Mouse (Mus musculus) neural tube, embryonic 11.5 days (tissue): ENCODE data around the gene Sec24b. TPM values are rescaled to one million over a fixed set of nuclear protein-coding genes. Genes with fewer than 3 reads are reported as not detected.
A peak's percentile ranks its signal among the peaks of the same experiment; 100 is the strongest.

Experiments used
- ATAC-seq: fragments of 200-750 bp; cut with Nextera tagmentation; 2 replicates; pipeline ENCODE4 v1.8.0; 2017; ENCODE audit warnings: moderate number of reproducible peaks, mild to moderate bottlenecking, moderate TSS enrichment, moderate library complexity; ENCODE audit not compliant: insufficient read depth, low FRiP score, low TSS enrichment
- DNase-seq: peaks from one replicate; pipeline ENCODE4 v3.0.0-alpha.2; 2015; ENCODE audit warnings: low spot score
- H3K27ac ChIP-seq: fragments of 300-500 bp; sonication (generic); 2 replicates; pipeline ENCODE4 v1.5.1; 2014; ENCODE audit warnings: low read depth, mild to moderate bottlenecking, low read length
- H3K27me3 ChIP-seq: fragments of 300-500 bp; sonication (generic); 2 replicates; pipeline ENCODE4 v1.6.1; 2014; ENCODE audit warnings: mild to moderate bottlenecking, low read length, mixed read lengths; ENCODE audit not compliant: control insufficient read depth, insufficient read depth
- H3K36me3 ChIP-seq: fragments of 300-500 bp; sonication (generic); 2 replicates; pipeline ENCODE4 v1.6.1; 2014; ENCODE audit warnings: mild to moderate bottlenecking, low read length, moderate library complexity, mixed read lengths; ENCODE audit not compliant: control insufficient read depth, insufficient read depth
- H3K4me1 ChIP-seq: fragments of 300-500 bp; sonication (generic); 2 replicates; pipeline ENCODE4 v1.6.1; 2014; ENCODE audit warnings: low read length, mixed read lengths; ENCODE audit not compliant: control insufficient read depth, insufficient read depth
- H3K4me2 ChIP-seq: fragments of 300-500 bp; sonication (generic); 2 replicates; pipeline ENCODE4 v1.6.1; 2014; ENCODE audit warnings: low read depth, mild to moderate bottlenecking, moderate library complexity
- H3K4me3 ChIP-seq: fragments of 300-500 bp; sonication (generic); 2 replicates; pipeline ENCODE4 v1.5.1; 2014; ENCODE audit warnings: low read depth, low read length
- H3K9ac ChIP-seq: fragments of 300-500 bp; sonication (generic); 2 replicates; pipeline ENCODE4 v1.6.1; 2014; ENCODE audit warnings: mild to moderate bottlenecking, low read length
- H3K9me3 ChIP-seq: fragments of 300-500 bp; sonication (generic); 2 replicates; pipeline ENCODE4 v1.6.1; 2016; ENCODE audit warnings: low read length; ENCODE audit not compliant: control insufficient read depth
- WGBS: fragments of 180-500 bp; shearing (Covaris S2); extraction: QIAGEN DNeasy Blood & Tissue Kit; methylation state at CpG from one replicate; pipeline ENCODE4 v1.1.7; 2014; 5-methylcytosine and 5-hydroxymethylcytosine counted together
- polyA plus RNA-seq: library from polyadenylated mRNA; unstranded; fragments of >200 nt; fragmentation: Nextera tagmentation; extraction: Ambion mirVana; gene quantifications from 2 replicates; pipeline ENCODE4 v1.2.1, GENCODE M21; 2014

Sec24b gene
- polyA plus RNA-seq, 1 experiment from 2014 or later, result 35.6 TPM

DNA sequence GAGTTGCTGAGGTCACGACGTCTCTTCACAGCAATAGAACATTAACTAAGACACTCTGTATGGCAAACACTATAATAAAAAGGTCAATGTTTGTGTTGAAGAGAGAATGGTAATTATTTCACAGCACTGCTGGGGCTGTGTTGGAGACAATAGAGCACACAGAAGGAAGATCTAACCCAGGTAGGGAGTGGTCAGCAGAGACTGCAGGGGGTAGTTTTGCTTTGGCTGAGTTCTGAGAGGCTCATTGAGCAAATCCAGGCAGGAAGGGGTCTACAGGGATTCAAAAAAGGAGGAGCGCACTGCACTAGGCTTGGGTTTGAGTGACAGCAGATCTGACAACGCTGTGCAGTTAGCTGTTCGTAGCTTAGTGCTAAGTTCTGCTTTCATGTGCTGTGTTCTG lies 85.0 kb downstream of the Sec24b start:
- Histone ChIP-seq H3K4me1 (no peaks in the 10 kb centered on the region), H3K27me3 (no peaks in the 10 kb centered on the region), H3K27ac (no peak overlapping the region), H3K36me3 (no peaks in the 10 kb centered on the region), H3K9ac (no peak overlapping the region), H3K4me2 (no peak overlapping the region), H3K9me3 (no peaks in the 10 kb centered on the region), H3K4me3 (no peak overlapping the region)
- DNase-seq (no peak), ATAC-seq (no peak)
- 91% methylated on average over 5 of the region's 5 CpGs for WGBS

- Histone ChIP-seq H3K36me3 (no peaks in the 10 kb centered on the region), H3K9ac (0 out of 2 replicates have a peak overlapping the region, but pooled peaks have one; percentile 11), H3K4me3 (peak overlapping the region; percentile 52), H3K27ac (no peak overlapping the region), H3K9me3 (no peaks in the 10 kb centered on the region), H3K4me2 (peak overlapping the region; percentile 93), H3K4me1 (peaks cover 6% of the 10 kb centered on the region; the same call in 1 of the 2 replicates), H3K27me3 (peaks cover 16% of the 10 kb centered on the region)
- ATAC-seq (no peak), DNase-seq (peak; percentile 39)
- WGBS, result 17% methylated on average over 19 of the region's 19 CpGs
Measured at GRCm38 (mm10) chr3:129970529-129971515, 90.5 kb downstream of the Sec24b start.

DNA sequence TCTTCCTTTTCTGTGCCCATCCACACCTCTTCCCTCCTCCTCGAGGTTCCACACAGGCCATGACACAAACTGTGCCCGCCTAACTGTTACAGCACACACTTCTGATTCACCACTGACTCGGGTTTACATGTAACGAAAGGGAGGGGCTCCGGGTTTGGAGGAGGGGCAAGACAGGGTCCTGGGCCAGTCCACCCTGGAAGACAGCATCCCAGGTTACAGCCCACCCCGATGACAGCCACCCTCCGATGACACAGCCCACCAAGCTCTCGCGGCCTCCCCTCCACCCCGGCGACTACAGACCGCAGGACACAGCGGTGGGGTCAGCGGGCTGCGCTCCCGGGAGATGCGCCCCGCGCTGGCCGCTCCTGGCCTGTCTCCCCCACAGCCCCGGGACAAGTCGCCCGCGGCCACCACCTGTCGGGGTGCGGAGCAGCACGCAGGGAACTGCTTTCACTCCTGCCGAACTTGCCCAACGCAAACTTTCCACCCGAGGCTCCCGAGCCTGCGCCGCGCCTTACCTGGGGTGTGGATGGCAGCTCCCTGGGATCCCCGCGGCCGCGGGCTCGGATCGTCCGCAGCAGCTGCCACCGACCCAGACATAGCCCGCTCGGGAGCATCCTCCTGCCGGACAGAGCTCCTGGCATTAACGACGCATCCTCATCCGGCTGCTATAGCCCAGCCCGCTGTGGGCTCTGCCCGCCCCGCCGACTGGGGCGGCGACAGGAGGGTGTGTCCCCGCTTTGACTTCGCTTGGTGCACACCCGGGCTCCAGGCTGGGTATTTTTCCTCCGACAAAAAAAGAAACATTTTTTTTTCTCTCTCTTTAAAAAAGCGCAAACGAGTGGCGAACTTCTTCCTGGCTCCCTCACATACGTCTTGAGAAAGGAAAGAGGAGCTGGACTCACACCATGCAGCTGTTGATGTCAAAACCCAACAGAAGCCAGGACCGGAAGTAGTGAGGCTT lies 91.6 kb downstream of the Sec24b start, which contains the start of gene Mcub:
Gene Mcub, minus strand, starts transcription at position 775 of the 964 bp plus-strand sequence.
- under 1% methylated on average over 63 of the region's 63 CpGs for WGBS
- ATAC-seq (peak; percentile 82), DNase-seq (peak; percentile 52)
- Histone ChIP-seq H3K27me3 (peaks cover 16% of the 10 kb centered on the region), H3K4me1 (peaks cover 6% of the 10 kb centered on the region; the same call in 1 of the 2 replicates), H3K36me3 (no peaks in the 10 kb centered on the region), H3K9me3 (no peaks in the 10 kb centered on the region), H3K27ac (no peak within 1 kb of the TSS), H3K4me3 (peak within 1 kb of the TSS; percentile 52), H3K4me2 (peak within 1 kb of the TSS; percentile 93), H3K9ac (peak within 1 kb of the TSS; percentile 47)

GRCm38 (mm10) chr3:129969031-129969430 lies 92.3 kb downstream of the Sec24b start:
- Histone ChIP-seq H3K36me3 (no peaks in the 10 kb centered on the region), H3K4me3 (peak overlapping the region; percentile 52), H3K27ac (no peak overlapping the region), H3K4me2 (peak overlapping the region; percentile 93), H3K4me1 (peaks cover 6% of the 10 kb centered on the region; the same call in 1 of the 2 replicates), H3K9me3 (no peaks in the 10 kb centered on the region), H3K27me3 (peaks cover 16% of the 10 kb centered on the region), H3K9ac (peak overlapping the region; percentile 47; the same call in 1 of the 2 replicates)
- ATAC-seq (no peak), DNase-seq (no peak)
- WGBS, result 39% methylated on average over 10 of the region's 10 CpGs

DNA sequence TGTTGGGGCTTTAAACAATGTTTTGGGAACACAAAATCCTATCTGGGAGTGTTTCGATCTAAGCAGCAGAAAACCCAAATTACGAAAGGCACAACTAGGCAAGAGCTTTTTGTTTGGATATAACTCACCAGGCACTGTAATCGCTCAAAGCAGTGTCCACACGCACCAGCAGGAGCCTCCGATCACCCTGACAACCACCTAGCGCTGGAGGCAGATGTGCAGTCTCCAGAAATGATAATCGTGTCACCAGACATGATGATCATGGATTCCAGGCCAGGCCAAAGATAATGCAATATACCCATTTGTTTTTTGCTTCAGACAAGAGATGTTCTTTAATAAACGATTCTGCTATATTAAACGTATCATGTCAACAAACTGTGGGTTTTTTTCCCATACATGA lies 93.5 kb downstream of the Sec24b start:
- Histone ChIP-seq H3K27me3 (peaks cover 16% of the 10 kb centered on the region), H3K4me3 (no peak overlapping the region), H3K27ac (no peak overlapping the region), H3K36me3 (no peaks in the 10 kb centered on the region), H3K4me2 (no peak overlapping the region), H3K9ac (no peak overlapping the region), H3K4me1 (peaks cover 6% of the 10 kb centered on the region; the same call in 1 of the 2 replicates), H3K9me3 (no peaks in the 10 kb centered on the region)
- 75% methylated on average over 9 of the region's 9 CpGs for whole genome bisulfite sequencing
- no peak for DNase-seq
- no peak for ATAC-seq

DNA sequence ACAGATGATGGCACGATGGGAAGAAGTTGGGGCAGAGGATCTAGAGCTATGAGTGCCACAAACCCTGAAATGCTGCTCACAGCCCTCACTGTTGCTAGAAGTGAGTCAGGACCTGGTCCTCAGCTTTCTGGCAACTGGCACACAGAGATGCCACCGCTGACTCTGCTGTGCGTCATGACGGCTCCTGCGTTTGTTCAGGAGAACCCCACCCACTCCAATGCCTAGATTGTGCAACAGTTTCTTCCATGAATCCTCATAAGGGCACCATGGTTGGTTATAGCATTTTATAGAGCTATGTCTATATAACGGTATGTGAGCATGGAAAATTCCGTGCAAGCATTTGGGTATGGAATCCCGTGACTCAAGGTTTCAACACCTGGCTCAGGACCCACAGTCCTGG lies 96.7 kb downstream of the Sec24b start:
- H3K9ac ChIP-seq, result no peak overlapping the region
- WGBS, result 94% methylated on average over 8 of the region's 8 CpGs
- peaks cover 9% of the 10 kb centered on the region for H3K27me3 ChIP-seq
- H3K27ac ChIP-seq, result no peak overlapping the region
- no peak for ATAC-seq
- H3K9me3 ChIP-seq, result no peaks in the 10 kb centered on the region
- no peak overlapping the region for H3K4me3 ChIP-seq
- no peaks in the 10 kb centered on the region for H3K4me1 ChIP-seq
- no peaks in the 10 kb centered on the region for H3K36me3 ChIP-seq
- H3K4me2 ChIP-seq, result no peak overlapping the region
- DNase-seq, result no peak

GRCm38 (mm10) chr3:129962533-129962932 lies 98.8 kb downstream of the Sec24b start:
- DNase-seq (no peak), ATAC-seq (no peak)
- H3K4me2 ChIP-seq, result no peak overlapping the region
- H3K9ac ChIP-seq, result no peak overlapping the region
- 53% methylated on average over 8 of the region's 8 CpGs for WGBS
- H3K36me3 ChIP-seq, result no peaks in the 10 kb centered on the region
- no peaks in the 10 kb centered on the region for H3K27me3 ChIP-seq
- H3K9me3 ChIP-seq, result no peaks in the 10 kb centered on the region
- H3K4me3 ChIP-seq, result no peak overlapping the region
- no peak overlapping the region for H3K27ac ChIP-seq
- no peaks in the 10 kb centered on the region for H3K4me1 ChIP-seq

- WGBS, result 83% methylated on average over 4 of the region's 4 CpGs
- H3K9ac ChIP-seq, result no peak overlapping the region
Measured at GRCm38 (mm10) chr3:129953296-129953695, 108.1 kb downstream of the Sec24b start.

More at GRCm38 (mm10) chr3:129953296-129953695, 108.1 kb downstream of the Sec24b start:
- no peak overlapping the region for H3K27ac ChIP-seq
- H3K27me3 ChIP-seq, result no peaks in the 10 kb centered on the region
- no peaks in the 10 kb centered on the region for H3K4me1 ChIP-seq
- no peak for DNase-seq
- no peak overlapping the region for H3K4me2 ChIP-seq
- H3K4me3 ChIP-seq, result no peak overlapping the region
- ATAC-seq, result no peak
- no peaks in the 10 kb centered on the region for H3K36me3 ChIP-seq
- no peaks in the 10 kb centered on the region for H3K9me3 ChIP-seq
